Mouse (Mus musculus) heart, embryonic 15.5 days (tissue): Measurements from ENCODE around the gene Plxna4. TPM values are rescaled to one million over a fixed set of nuclear protein-coding genes. Genes with fewer than 3 reads are reported as not detected.

Experiments used
- ATAC-seq: fragments of 200-750 bp; cut with Nextera tagmentation; replicated peaks from 2 replicates; pipeline ENCODE4 v1.8.0; 2017; ENCODE audit warnings: low read depth, moderate TSS enrichment; ENCODE audit not compliant: insufficient number of reproducible peaks, insufficient read depth, low FRiP score
- H3K27ac ChIP-seq: fragments of 300-500 bp; sonication (generic); 2 replicates; pipeline ENCODE4 v1.5.1; 2015; ENCODE audit warnings: mild to moderate bottlenecking, inconsistent platforms
- H3K27me3 ChIP-seq: fragments of 300-500 bp; sonication (generic); 2 replicates; pipeline ENCODE4 v1.6.1; 2015; ENCODE audit warnings: inconsistent platforms
- H3K36me3 ChIP-seq: fragments of 300-500 bp; sonication (generic); 2 replicates; pipeline ENCODE4 v1.6.1; 2015; ENCODE audit warnings: mild to moderate bottlenecking, inconsistent platforms
- H3K4me1 ChIP-seq: fragments of 300-500 bp; sonication (generic); replicated peaks from 2 replicates; pipeline ENCODE4 v1.6.1; 2015; ENCODE audit warnings: inconsistent platforms
- H3K4me2 ChIP-seq: fragments of 300-500 bp; sonication (generic); 2 replicates; pipeline ENCODE4 v1.6.1; 2015; ENCODE audit warnings: inconsistent platforms, mild to moderate bottlenecking, moderate library complexity
- H3K4me3 ChIP-seq: fragments of 300-500 bp; sonication (generic); 2 replicates; pipeline ENCODE4 v1.5.1; 2015; ENCODE audit warnings: mild to moderate bottlenecking, inconsistent platforms
- H3K9ac ChIP-seq: fragments of 300-500 bp; sonication (generic); 2 replicates; pipeline ENCODE4 v1.6.1; 2015; ENCODE audit warnings: mild to moderate bottlenecking, inconsistent platforms
- H3K9me3 ChIP-seq: fragments of 300-500 bp; sonication (generic); replicated peaks from 2 replicates; pipeline ENCODE4 v1.6.1; 2016; ENCODE audit warnings: inconsistent platforms
- WGBS: fragments of 180-500 bp; shearing (Covaris S2); methylation state at CpG from one replicate; pipeline ENCODE4 v1.1.7; 2015; ENCODE audit warnings: mixed read lengths; 5-methylcytosine and 5-hydroxymethylcytosine counted together
- polyA plus RNA-seq: library from polyadenylated mRNA; unstranded; fragments of >200 nt; fragmentation: Nextera tagmentation; extraction: Ambion mirVana; gene quantifications from 2 replicates; pipeline ENCODE4 v1.2.1, GENCODE M21; 2015

The Plxna4 gene
- polyA plus RNA-seq, 1 experiment from 2014 or later, result 4.5 TPM

DNA sequence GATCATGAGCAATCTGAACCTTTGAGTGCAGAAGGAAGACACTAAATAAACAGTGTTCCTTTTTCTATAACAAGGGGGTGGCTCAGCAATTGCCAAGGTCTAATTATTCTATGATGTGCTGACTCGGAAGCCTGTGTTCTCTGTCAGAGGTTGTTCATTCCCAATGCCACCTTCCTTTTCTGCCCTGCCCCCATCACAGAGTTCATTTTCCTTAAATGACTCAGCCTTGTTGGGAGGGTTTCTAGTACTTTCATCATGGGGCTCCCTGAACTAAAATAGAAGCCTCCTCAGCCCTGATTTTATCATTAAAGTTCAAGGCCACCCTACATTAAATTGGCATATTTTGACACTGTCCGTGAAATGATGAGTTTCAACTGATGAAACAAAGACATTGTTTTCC is 242.0 kb downstream of the Plxna4 start:
- no peak overlapping the region for H3K9ac ChIP-seq
- peaks cover 41% of the 10 kb centered on the region for H3K4me1 ChIP-seq
- H3K27me3 ChIP-seq, result no peaks in the 10 kb centered on the region
- H3K4me3 ChIP-seq, result no peak overlapping the region
- 72% methylated on average over 2 of the region's 2 CpGs for WGBS
- no peak overlapping the region for H3K4me2 ChIP-seq
- no peaks in the 10 kb centered on the region for H3K36me3 ChIP-seq
- no peak overlapping the region for H3K27ac ChIP-seq
- ATAC-seq, result no peak
- H3K9me3 ChIP-seq, result no peaks in the 10 kb centered on the region

DNA sequence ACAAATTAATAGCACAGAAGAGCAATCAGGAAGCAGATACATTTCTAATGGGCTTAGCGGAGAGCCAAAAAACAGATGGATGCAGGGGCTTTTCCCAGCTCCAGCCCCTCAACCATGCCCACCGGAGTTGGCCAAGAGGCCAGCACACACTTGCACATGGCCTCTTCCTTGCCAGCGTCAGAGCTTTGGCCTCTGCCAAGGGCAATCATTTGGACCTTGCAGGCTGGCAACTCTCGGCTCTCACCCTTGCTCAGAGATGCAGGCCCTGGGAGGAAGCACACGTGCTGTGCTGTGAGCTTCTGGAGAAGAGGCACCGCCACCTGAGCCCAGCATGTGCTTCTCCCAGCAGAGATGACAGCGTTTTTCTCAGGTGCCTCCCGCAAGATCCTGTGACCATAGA is 245.3 kb downstream of the Plxna4 start:
- Histone ChIP-seq H3K27ac (peak overlapping the region; percentile 6; the same call in 1 of the 2 replicates), H3K4me2 (no peak overlapping the region), H3K36me3 (no peaks in the 10 kb centered on the region), H3K9me3 (no peaks in the 10 kb centered on the region), H3K9ac (no peak overlapping the region), H3K4me1 (peaks cover 51% of the 10 kb centered on the region), H3K27me3 (no peaks in the 10 kb centered on the region), H3K4me3 (no peak overlapping the region)
- WGBS, result 72% methylated on average over 8 of the region's 8 CpGs
- no peak for ATAC-seq

DNA sequence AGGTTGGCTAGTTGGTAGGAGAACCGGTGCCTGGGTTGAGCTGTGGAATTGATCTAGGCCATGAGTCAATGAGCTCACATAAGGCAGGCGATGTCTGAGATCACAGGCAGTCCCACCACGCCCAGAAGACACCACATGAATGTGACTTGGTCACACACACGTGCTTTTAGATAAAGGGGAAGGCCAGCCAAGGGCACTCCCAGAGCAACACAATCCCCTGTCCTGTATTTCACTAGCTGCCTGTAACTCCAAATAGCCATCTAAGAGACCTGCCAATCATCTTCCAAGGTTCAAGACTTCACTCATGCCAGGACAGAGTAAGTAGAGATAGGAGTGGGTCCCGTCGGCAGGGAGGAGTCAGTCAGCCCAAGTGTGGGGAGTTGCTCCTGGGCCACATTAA is 245.7 kb downstream of the Plxna4 start:
- ATAC-seq, result no peak; the same call in 1 of the 2 replicates
- H3K27ac ChIP-seq, result peak overlapping the region; percentile 6; the same call in 1 of the 2 replicates
- no peaks in the 10 kb centered on the region for H3K9me3 ChIP-seq
- H3K4me3 ChIP-seq, result no peak overlapping the region
- no peak overlapping the region for H3K9ac ChIP-seq
- peaks cover 51% of the 10 kb centered on the region for H3K4me1 ChIP-seq
- H3K4me2 ChIP-seq, result no peak overlapping the region
- H3K36me3 ChIP-seq, result no peaks in the 10 kb centered on the region
- WGBS, result 50% methylated on average over 6 of the region's 6 CpGs
- H3K27me3 ChIP-seq, result no peaks in the 10 kb centered on the region

DNA sequence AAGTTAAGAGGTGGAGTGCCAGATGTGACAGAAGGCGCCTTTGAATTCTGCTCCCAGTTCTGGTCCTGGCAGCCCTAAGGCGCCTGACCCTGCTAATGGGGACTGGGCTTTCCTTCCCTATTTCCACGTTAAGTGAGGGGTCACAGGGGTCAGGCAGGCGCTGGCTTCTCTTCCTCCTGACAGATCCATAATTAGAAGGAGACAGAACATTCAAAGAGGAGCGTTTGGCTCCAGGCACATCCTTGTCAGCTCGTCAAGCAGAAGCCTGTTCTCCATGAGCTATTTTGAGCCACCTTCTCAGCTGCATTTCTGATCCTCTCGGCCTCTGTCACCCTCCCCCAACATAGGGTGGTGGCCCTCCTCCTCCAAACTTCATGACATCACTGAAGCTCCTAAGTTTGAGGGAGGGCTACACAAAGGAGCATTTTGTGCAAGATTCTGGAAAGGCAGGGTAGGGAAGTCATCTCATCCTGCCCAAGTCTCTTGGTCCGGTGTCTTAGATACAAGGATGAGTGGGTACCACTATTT is 249.5 kb downstream of the Plxna4 start:
- ATAC-seq, result peak; percentile 62; the same call in 1 of the 2 replicates
- H3K9ac ChIP-seq, result no peak overlapping the region

DNA sequence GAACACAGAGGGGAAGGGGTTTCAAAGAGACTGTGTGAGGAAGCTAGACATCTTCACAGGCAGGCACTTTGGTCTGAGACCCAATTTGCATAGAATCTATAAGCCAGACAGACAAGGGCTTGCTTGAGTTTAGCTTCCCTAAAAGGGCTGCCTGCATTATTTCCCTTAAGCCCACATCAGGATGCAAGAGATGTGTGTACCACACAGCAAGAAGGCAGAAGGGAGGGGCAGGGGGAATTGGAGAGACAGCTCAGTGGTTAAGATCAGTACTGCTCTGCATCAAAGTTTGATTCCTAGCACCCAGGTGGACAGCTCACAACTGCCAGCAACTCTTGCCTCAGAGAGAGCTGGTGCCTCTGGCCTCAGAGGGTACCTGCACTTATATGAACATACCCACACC is 256.7 kb downstream of the Plxna4 start:
- no peaks in the 10 kb centered on the region for H3K36me3 ChIP-seq
- H3K27ac ChIP-seq, result no peak overlapping the region
- ATAC-seq, result no peak
- no peak overlapping the region for H3K4me2 ChIP-seq
- H3K9ac ChIP-seq, result no peak overlapping the region
- H3K9me3 ChIP-seq, result no peaks in the 10 kb centered on the region
- no peaks in the 10 kb centered on the region for H3K27me3 ChIP-seq
- peaks cover 41% of the 10 kb centered on the region for H3K4me1 ChIP-seq
- no peak overlapping the region for H3K4me3 ChIP-seq

More for the DNA sequence above, 249.5 kb downstream of the Plxna4 start:
- H3K4me3 ChIP-seq, result no peak overlapping the region
- peak overlapping the region; percentile 19 for H3K4me2 ChIP-seq
- H3K4me1 ChIP-seq, result peaks cover 48% of the 10 kb centered on the region
- H3K9me3 ChIP-seq, result no peaks in the 10 kb centered on the region
- H3K27ac ChIP-seq, result peak overlapping the region; percentile 74
- no peaks in the 10 kb centered on the region for H3K36me3 ChIP-seq
- WGBS, result 21% methylated on average over 8 of the region's 8 CpGs
- no peaks in the 10 kb centered on the region for H3K27me3 ChIP-seq

DNA sequence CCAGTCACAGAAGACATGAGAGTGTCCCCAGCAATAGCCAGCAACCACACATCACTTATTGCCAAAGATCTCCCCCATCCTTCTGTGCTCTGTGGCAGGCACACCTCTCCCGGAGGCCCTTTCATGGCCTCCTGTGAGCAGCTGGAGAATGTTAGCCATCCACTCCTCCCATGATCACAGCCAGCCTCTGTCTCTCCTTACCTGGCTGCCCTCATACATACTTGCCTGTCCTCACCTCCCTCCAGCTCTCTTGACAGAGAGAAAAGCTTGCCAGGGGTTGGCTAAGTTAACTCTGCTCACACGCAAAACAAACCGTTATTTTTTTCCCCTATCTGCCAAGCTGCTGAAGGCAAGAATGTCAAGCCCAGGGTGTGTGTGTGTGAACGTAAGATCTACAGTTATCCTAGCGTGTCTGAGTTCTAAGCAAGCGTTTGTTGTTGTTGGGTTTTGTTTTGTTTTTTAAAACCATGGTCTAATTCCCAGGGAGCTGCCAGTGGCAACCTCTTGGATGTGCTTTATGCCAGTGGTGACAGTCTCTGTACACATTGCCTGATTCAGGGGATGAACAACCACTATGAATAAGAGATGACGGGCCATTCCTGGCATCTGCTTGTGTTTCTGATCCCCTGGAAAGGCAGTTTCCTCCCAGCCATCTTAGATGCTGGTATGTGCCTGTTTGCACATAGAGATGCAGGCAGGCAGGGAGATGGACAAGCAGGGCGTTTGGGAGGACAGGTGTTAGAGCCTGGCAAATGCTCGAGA is 257.8 kb downstream of the Plxna4 start:
- no peak overlapping the region for H3K4me3 ChIP-seq

DNA sequence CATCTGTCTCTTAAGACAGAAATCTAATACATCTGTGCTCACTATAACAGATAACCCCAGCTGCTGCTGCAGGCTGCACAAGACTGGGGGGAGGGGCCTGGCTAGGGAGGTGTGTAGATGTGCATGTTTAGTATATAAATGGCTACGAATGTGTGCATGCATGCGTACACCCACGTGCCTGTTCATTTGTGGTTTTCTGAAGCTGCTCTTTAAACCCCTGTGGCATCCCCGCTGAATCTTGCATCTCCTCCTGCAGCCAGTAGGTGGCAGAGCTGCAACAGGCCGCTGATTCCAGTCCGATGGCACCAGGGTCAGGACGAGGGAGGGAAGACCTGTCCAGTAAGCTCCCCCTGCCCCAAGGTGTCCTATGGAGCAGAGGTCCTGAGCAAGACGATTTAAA is 260.0 kb downstream of the Plxna4 start:
- H3K27me3 ChIP-seq, result no peaks in the 10 kb centered on the region
- H3K9me3 ChIP-seq, result no peaks in the 10 kb centered on the region
- H3K9ac ChIP-seq, result no peak overlapping the region
- H3K4me1 ChIP-seq, result peaks cover 37% of the 10 kb centered on the region
- no peak overlapping the region for H3K27ac ChIP-seq
- peak; percentile 48; the same call in 1 of the 2 replicates for ATAC-seq
- H3K4me3 ChIP-seq, result no peak overlapping the region
- H3K4me2 ChIP-seq, result no peak overlapping the region
- 5% methylated on average over 8 of the region's 8 CpGs for WGBS
- no peaks in the 10 kb centered on the region for H3K36me3 ChIP-seq

More for the DNA sequence above, 257.8 kb downstream of the Plxna4 start:
- no peak overlapping the region for H3K9ac ChIP-seq
- H3K36me3 ChIP-seq, result no peaks in the 10 kb centered on the region
- H3K27ac ChIP-seq, result peak overlapping the region; percentile 14; the same call in 1 of the 2 replicates
- peak; percentile 60; the same call in 1 of the 2 replicates for ATAC-seq
- H3K27me3 ChIP-seq, result no peaks in the 10 kb centered on the region
- H3K4me1 ChIP-seq, result peaks cover 41% of the 10 kb centered on the region
- 36% methylated on average over 9 of the region's 9 CpGs for WGBS
- H3K9me3 ChIP-seq, result no peaks in the 10 kb centered on the region
- no peak overlapping the region for H3K4me2 ChIP-seq

DNA sequence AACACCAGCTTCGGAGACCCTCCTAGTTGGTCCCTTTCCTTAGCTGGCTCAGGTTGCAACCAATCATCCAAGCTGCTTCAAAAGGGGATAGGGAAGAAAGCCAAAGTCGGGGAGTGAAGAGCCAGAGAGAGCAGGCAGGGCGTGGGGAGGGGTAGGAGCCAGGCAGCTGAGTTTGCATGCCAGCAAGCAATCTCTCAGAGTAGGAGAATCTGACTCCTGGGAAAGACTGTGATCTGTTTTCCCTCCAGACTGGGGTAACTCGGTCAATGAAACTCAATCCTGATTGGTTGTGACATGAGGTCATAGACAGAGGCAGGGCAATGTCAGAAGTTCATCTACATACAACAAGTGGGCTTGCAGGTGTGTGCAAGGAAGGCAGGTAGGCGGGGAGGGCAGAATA is 260.8 kb downstream of the Plxna4 start:
- Histone ChIP-seq H3K4me2 (no peak overlapping the region), H3K4me3 (no peak overlapping the region), H3K4me1 (peaks cover 37% of the 10 kb centered on the region), H3K27me3 (no peaks in the 10 kb centered on the region), H3K36me3 (no peaks in the 10 kb centered on the region), H3K9ac (no peak overlapping the region), H3K9me3 (no peaks in the 10 kb centered on the region), H3K27ac (no peak overlapping the region)
- WGBS, result 29% methylated on average over 5 of the region's 5 CpGs
- ATAC-seq, result no peak

DNA sequence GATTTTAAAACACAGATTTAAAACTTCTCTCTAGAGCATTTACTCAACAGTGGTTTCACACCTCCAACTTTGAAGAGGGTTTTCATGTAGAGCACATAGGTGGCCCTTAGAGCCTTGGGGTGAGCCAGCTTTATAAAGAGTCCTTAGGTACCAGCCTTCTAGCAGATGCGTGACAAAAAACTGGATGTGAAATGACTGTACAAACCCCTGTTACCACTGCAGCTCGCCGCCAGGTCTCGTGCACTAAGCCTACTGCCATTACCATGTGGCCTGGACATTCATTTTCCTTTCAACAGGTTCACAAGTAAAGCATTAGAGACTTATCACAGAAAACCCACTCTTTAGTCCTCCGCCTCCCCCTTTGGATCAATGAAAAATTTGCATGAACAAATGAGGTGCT is 261.6 kb downstream of the Plxna4 start:
- H3K27me3 ChIP-seq, result no peaks in the 10 kb centered on the region

DNA sequence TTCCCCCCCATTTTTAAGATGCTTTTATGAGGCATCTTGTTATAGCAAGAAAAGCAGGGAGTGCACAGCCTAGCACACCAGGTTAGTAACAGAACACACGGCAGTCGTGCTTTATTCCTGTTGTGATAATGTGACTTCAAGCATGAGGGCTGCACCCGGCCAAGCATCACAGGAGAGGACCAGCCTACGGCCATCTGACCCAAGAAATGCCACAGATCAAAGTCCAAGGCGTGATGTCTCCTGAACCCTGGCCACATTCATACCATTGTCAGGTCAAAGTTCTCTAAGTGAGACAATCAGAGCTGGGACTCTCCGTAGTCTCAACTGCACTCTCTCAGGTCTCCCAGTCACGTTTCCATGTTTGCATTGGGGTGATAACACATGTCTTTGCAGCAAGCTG is 262.1 kb downstream of the Plxna4 start:
- H3K9ac ChIP-seq, result no peak overlapping the region
- 77% methylated on average over 7 of the region's 7 CpGs for WGBS
- H3K27ac ChIP-seq, result no peak overlapping the region
- H3K4me3 ChIP-seq, result no peak overlapping the region
- no peak overlapping the region for H3K4me2 ChIP-seq
- peaks cover 40% of the 10 kb centered on the region for H3K4me1 ChIP-seq
- H3K36me3 ChIP-seq, result no peaks in the 10 kb centered on the region
- no peak for ATAC-seq
- no peaks in the 10 kb centered on the region for H3K9me3 ChIP-seq
- no peaks in the 10 kb centered on the region for H3K27me3 ChIP-seq

More for the DNA sequence above, 261.6 kb downstream of the Plxna4 start:
- no peak overlapping the region for H3K4me3 ChIP-seq
- no peak overlapping the region for H3K4me2 ChIP-seq
- ATAC-seq, result no peak
- 89% methylated on average over 5 of the region's 5 CpGs for WGBS
- no peaks in the 10 kb centered on the region for H3K36me3 ChIP-seq
- H3K9ac ChIP-seq, result no peak overlapping the region
- no peak overlapping the region for H3K27ac ChIP-seq
- no peaks in the 10 kb centered on the region for H3K9me3 ChIP-seq
- peaks cover 37% of the 10 kb centered on the region for H3K4me1 ChIP-seq

DNA sequence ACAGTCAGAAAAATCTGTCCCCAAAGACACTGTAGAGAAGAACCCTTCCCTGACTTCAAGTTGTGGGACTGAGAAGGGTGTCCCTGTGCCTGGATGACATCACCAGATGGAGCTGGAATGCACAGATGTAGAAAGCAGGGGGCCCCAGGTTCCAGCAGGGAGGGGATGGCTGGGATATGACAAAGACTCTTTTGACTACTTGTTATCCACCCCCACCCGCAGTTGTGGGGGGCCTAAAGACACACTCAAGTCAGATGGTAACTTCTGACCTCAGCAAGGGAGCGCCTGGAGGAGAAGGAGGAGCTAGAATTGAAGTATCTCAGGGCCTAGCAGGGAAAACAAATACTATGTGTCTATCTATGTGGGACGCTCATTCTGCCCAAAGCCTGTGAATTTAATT is 266.8 kb downstream of the Plxna4 start:
- WGBS, result 54% methylated on average over 3 of the region's 3 CpGs
- Histone ChIP-seq H3K9me3 (no peaks in the 10 kb centered on the region), H3K27me3 (no peaks in the 10 kb centered on the region), H3K36me3 (no peaks in the 10 kb centered on the region), H3K4me1 (peaks cover 9% of the 10 kb centered on the region), H3K27ac (no peak overlapping the region), H3K4me2 (no peak overlapping the region), H3K4me3 (no peak overlapping the region), H3K9ac (no peak overlapping the region)
- ATAC-seq, result 0 out of 2 replicates have a peak, but pooled peaks have one; percentile 27

DNA sequence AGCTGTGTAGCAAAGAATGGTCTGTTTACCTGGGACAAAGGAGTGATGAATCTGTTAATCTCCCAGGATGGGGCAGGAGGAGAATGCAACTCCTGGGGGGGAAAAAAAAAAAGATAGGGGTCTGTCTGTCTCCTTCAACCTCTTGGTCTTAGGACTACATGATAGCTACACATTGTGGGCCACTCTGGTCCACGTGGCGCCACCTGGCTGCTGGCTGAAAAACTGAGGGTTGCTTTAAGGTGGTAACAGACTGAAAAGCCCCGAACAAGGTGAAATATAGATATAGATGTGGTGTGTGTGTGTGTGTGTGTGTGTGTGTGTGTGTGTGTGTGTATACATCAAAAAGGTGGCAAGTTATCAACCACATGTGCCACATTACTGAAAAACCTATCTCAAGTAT is 267.7 kb downstream of the Plxna4 start:
- Histone ChIP-seq H3K9ac (no peak overlapping the region), H3K9me3 (no peaks in the 10 kb centered on the region), H3K4me1 (peaks cover 9% of the 10 kb centered on the region), H3K36me3 (no peaks in the 10 kb centered on the region), H3K27me3 (no peaks in the 10 kb centered on the region), H3K4me3 (no peak overlapping the region), H3K4me2 (no peak overlapping the region), H3K27ac (no peak overlapping the region)
- no peak for ATAC-seq
- WGBS, result 40% methylated on average over 3 of the region's 3 CpGs
